Mouse (Mus musculus): ENCODE data around the gene Enpp1. TPM values are rescaled to one million over a fixed set of nuclear protein-coding genes. Genes with fewer than 3 reads are reported as not detected.

The Enpp1 gene
- polyA plus RNA-seq, 1 experiment: 0.89 TPM

GRCm38 (mm10) chr10:24725197-24725596 is 13.2 kb upstream of the Enpp1 start:
- WGBS: 98% methylated on average over 2 of the region's 2 CpGs
- Histone ChIP-seq H3K36me3 (ENCODE audit: control insufficient read depth, insufficient read depth, low read length) (no peaks in the 10 kb centered on the region), H3K4me1 (replicated peaks; ENCODE audit: control insufficient read depth, insufficient read depth, low read length) (no peaks in the 10 kb centered on the region), H3K27me3 (ENCODE audit: control insufficient read depth, insufficient read depth, low read length) (no peaks in the 10 kb centered on the region), H3K4me3 (ENCODE audit: control insufficient read depth, insufficient read depth, low read length) (no peak overlapping the region), H3K27ac (ENCODE audit: control insufficient read depth, insufficient read depth, low read length) (no peak overlapping the region)
- no peak for DNase-seq
- no peak for TF ChIP-seq POLR2A (IDR thresholded peaks at IDR 0.05; ENCODE audit: control insufficient read depth, extremely low read depth, insufficient read depth, low read length, poor library complexity)
- no peak for TF ChIP-seq CTCF (IDR thresholded peaks at IDR 0.05; ENCODE audit: borderline replicate concordance, control insufficient read depth, extremely low read depth, insufficient read depth, low read length, poor library complexity)

GRCm38 (mm10) chr10:24721841-24722240 is 9.9 kb upstream of the Enpp1 start:
- DNase-seq: no peak
- TF ChIP-seq CTCF (IDR thresholded peaks at IDR 0.05; ENCODE audit: borderline replicate concordance, control insufficient read depth, extremely low read depth, insufficient read depth, low read length, poor library complexity) (no peak), POLR2A (IDR thresholded peaks at IDR 0.05; ENCODE audit: control insufficient read depth, extremely low read depth, insufficient read depth, low read length, poor library complexity) (no peak)
- Histone ChIP-seq H3K36me3 (ENCODE audit: control insufficient read depth, insufficient read depth, low read length) (no peaks in the 10 kb centered on the region), H3K4me1 (replicated peaks; ENCODE audit: control insufficient read depth, insufficient read depth, low read length) (no peaks in the 10 kb centered on the region), H3K27ac (ENCODE audit: control insufficient read depth, insufficient read depth, low read length) (no peak overlapping the region), H3K4me3 (ENCODE audit: control insufficient read depth, insufficient read depth, low read length) (no peak overlapping the region), H3K27me3 (ENCODE audit: control insufficient read depth, insufficient read depth, low read length) (no peaks in the 10 kb centered on the region)
- WGBS: 98% methylated on average over 3 of the region's 3 CpGs

GRCm38 (mm10) chr10:24719383-24719782 is 7.4 kb upstream of the Enpp1 start:
- WGBS: 92% methylated on average over 4 of the region's 4 CpGs
- H3K4me1 ChIP-seq (replicated peaks; ENCODE audit: control insufficient read depth, insufficient read depth, low read length): no peaks in the 10 kb centered on the region
- TF ChIP-seq CTCF (IDR thresholded peaks at IDR 0.05; ENCODE audit: borderline replicate concordance, control insufficient read depth, extremely low read depth, insufficient read depth, low read length, poor library complexity): no peak
- no peak for TF ChIP-seq POLR2A (IDR thresholded peaks at IDR 0.05; ENCODE audit: control insufficient read depth, extremely low read depth, insufficient read depth, low read length, poor library complexity)

GRCm38 (mm10) chr10:24718720-24719119 is 6.8 kb upstream of the Enpp1 start:
- WGBS: 47% methylated on average over 11 of the region's 11 CpGs
- H3K27ac ChIP-seq (ENCODE audit: control insufficient read depth, insufficient read depth, low read length): no peak overlapping the region
- DNase-seq: no peak
- H3K27me3 ChIP-seq (ENCODE audit: control insufficient read depth, insufficient read depth, low read length): no peaks in the 10 kb centered on the region
- TF ChIP-seq CTCF (IDR thresholded peaks at IDR 0.05; ENCODE audit: borderline replicate concordance, control insufficient read depth, extremely low read depth, insufficient read depth, low read length, poor library complexity) (no peak), POLR2A (IDR thresholded peaks at IDR 0.05; ENCODE audit: control insufficient read depth, extremely low read depth, insufficient read depth, low read length, poor library complexity) (no peak)
- no peak overlapping the region for H3K4me3 ChIP-seq (ENCODE audit: control insufficient read depth, insufficient read depth, low read length)
- no peaks in the 10 kb centered on the region for H3K4me1 ChIP-seq (replicated peaks; ENCODE audit: control insufficient read depth, insufficient read depth, low read length)
- H3K36me3 ChIP-seq (ENCODE audit: control insufficient read depth, insufficient read depth, low read length): no peaks in the 10 kb centered on the region

More at GRCm38 (mm10) chr10:24719383-24719782, 7.4 kb upstream of the Enpp1 start:
- no peak for DNase-seq
- Histone ChIP-seq H3K4me3 (ENCODE audit: control insufficient read depth, insufficient read depth, low read length) (no peak overlapping the region), H3K36me3 (ENCODE audit: control insufficient read depth, insufficient read depth, low read length) (no peaks in the 10 kb centered on the region), H3K27ac (ENCODE audit: control insufficient read depth, insufficient read depth, low read length) (no peak overlapping the region), H3K27me3 (ENCODE audit: control insufficient read depth, insufficient read depth, low read length) (no peaks in the 10 kb centered on the region)

GRCm38 (mm10) chr10:24718058-24718457 is 6.1 kb upstream of the Enpp1 start:
- no peak for DNase-seq
- Histone ChIP-seq H3K4me1 (replicated peaks; ENCODE audit: control insufficient read depth, insufficient read depth, low read length) (no peaks in the 10 kb centered on the region), H3K27ac (ENCODE audit: control insufficient read depth, insufficient read depth, low read length) (no peak overlapping the region), H3K36me3 (ENCODE audit: control insufficient read depth, insufficient read depth, low read length) (no peaks in the 10 kb centered on the region), H3K4me3 (ENCODE audit: control insufficient read depth, insufficient read depth, low read length) (no peak overlapping the region), H3K27me3 (ENCODE audit: control insufficient read depth, insufficient read depth, low read length) (no peaks in the 10 kb centered on the region)
- no peak for TF ChIP-seq CTCF (IDR thresholded peaks at IDR 0.05; ENCODE audit: borderline replicate concordance, control insufficient read depth, extremely low read depth, insufficient read depth, low read length, poor library complexity)
- TF ChIP-seq POLR2A (IDR thresholded peaks at IDR 0.05; ENCODE audit: control insufficient read depth, extremely low read depth, insufficient read depth, low read length, poor library complexity): no peak
- 72% methylated on average over 14 of the region's 14 CpGs for WGBS

GRCm38 (mm10) chr10:24716232-24716631 is 4.3 kb upstream of the Enpp1 start:
- Histone ChIP-seq H3K4me3 (ENCODE audit: control insufficient read depth, insufficient read depth, low read length) (no peak overlapping the region), H3K4me1 (replicated peaks; ENCODE audit: control insufficient read depth, insufficient read depth, low read length) (peaks cover 4% of the 10 kb centered on the region), H3K27me3 (ENCODE audit: control insufficient read depth, insufficient read depth, low read length) (no peaks in the 10 kb centered on the region; the same call in 1 of the 2 replicates), H3K27ac (ENCODE audit: control insufficient read depth, insufficient read depth, low read length) (no peak overlapping the region), H3K36me3 (ENCODE audit: control insufficient read depth, insufficient read depth, low read length) (no peaks in the 10 kb centered on the region)
- 97% methylated on average over 5 of the region's 5 CpGs for WGBS
- no peak for DNase-seq
- TF ChIP-seq POLR2A (IDR thresholded peaks at IDR 0.05; ENCODE audit: control insufficient read depth, extremely low read depth, insufficient read depth, low read length, poor library complexity): no peak
- no peak for TF ChIP-seq CTCF (IDR thresholded peaks at IDR 0.05; ENCODE audit: borderline replicate concordance, control insufficient read depth, extremely low read depth, insufficient read depth, low read length, poor library complexity)

GRCm38 (mm10) chr10:24712901-24713300 is 942 bp upstream of the Enpp1 start:
- no peaks in the 10 kb centered on the region for H3K36me3 ChIP-seq (ENCODE audit: control insufficient read depth, insufficient read depth, low read length)
- H3K27me3 ChIP-seq (ENCODE audit: control insufficient read depth, insufficient read depth, low read length): no peaks in the 10 kb centered on the region; the same call in 1 of the 2 replicates
- no peak overlapping the region for H3K27ac ChIP-seq (ENCODE audit: control insufficient read depth, insufficient read depth, low read length)
- no peak for DNase-seq
- H3K4me1 ChIP-seq (replicated peaks; ENCODE audit: control insufficient read depth, insufficient read depth, low read length): peaks cover 7% of the 10 kb centered on the region
- 72% methylated on average over 5 of the region's 5 CpGs for WGBS
- H3K4me3 ChIP-seq (ENCODE audit: control insufficient read depth, insufficient read depth, low read length): no peak overlapping the region
- TF ChIP-seq CTCF (IDR thresholded peaks at IDR 0.05; ENCODE audit: borderline replicate concordance, control insufficient read depth, extremely low read depth, insufficient read depth, low read length, poor library complexity) (no peak), POLR2A (IDR thresholded peaks at IDR 0.05; ENCODE audit: control insufficient read depth, extremely low read depth, insufficient read depth, low read length, poor library complexity) (no peak)
